In genomic region chr11:85760486-85761141, GRCm38 (mm10) we compare ENCODE assay signal across 8 mouse cellular contexts.
A peak's percentile ranks its signal among the peaks of the same experiment; 100 is the strongest.
DNase-seq lines count a peak whose midpoint lies in the region; ATAC-seq and TF ChIP-seq lines count a peak whose summit lies in the region.

No protein-coding gene starts in this region.

- TF ChIP-seq POLR2A in kidney, adult 2 months (IDR thresholded peaks at IDR 0.05; ENCODE audit: low read depth, low read length) = no peak
- TF ChIP-seq POLR2A in limb, embryonic 14.5 days (IDR thresholded peaks at IDR 0.05; ENCODE audit: borderline replicate concordance, extremely low read depth, insufficient read depth, insufficient read length) = no peak

- no peak for TF ChIP-seq CTCF in kidney, adult 2 months (conservative IDR thresholded peaks at IDR 0.05; ENCODE audit: insufficient read depth, insufficient read length, low read depth, low read length)

- no peak overlapping the region for H3K9ac ChIP-seq in limb, embryonic 14.5 days (ENCODE audit: low read depth, low read length, severe bottlenecking)

- peaks cover 11% of the 10 kb centered on the region; the same call in 1 of the 2 replicates for H3K4me1 ChIP-seq in kidney, adult 2 months (ENCODE audit: control insufficient read depth, insufficient read depth, low read length)
- peaks cover 28% of the 10 kb centered on the region for H3K4me1 ChIP-seq in limb, embryonic 14.5 days (ENCODE audit: control insufficient read depth, insufficient read depth, low read length)

- no peak overlapping the region for H3K4me3 ChIP-seq in kidney, adult 2 months (ENCODE audit: insufficient read depth, low read depth, low read length)
- H3K4me3 ChIP-seq in limb, embryonic 14.5 days (replicated peaks; ENCODE audit: low read length) = no peak overlapping the region

- H3K4me2 ChIP-seq in limb, embryonic 14.5 days (replicated peaks; ENCODE audit: low read depth, low read length, severe bottlenecking) = no peak overlapping the region

- ATAC-seq in limb, embryonic 14.5 days (ENCODE audit: low FRiP score, low read depth) = peak; percentile 50; the same call in 1 of the 2 replicates

- H3K9me3 ChIP-seq in limb, embryonic 14.5 days (ENCODE audit: control insufficient read depth, low read length) = no peaks in the 10 kb centered on the region

- intact Hi-C loops in gastrocnemius, postnatal 36 days (cut with DNase I) = no loop called here

- H3K27ac ChIP-seq in kidney, adult 2 months (ENCODE audit: insufficient read depth, low read depth, low read length) = no peak overlapping the region
- peak overlapping the region; percentile 61 for H3K27ac ChIP-seq in limb, embryonic 14.5 days (replicated peaks; ENCODE audit: low read depth, low read length)

- no peaks in the 10 kb centered on the region for H3K36me3 ChIP-seq in kidney, adult 2 months (ENCODE audit: control insufficient read depth, insufficient read depth, low read length)
- H3K36me3 ChIP-seq in limb, embryonic 14.5 days (ENCODE audit: control insufficient read depth, insufficient read depth, low read length) = no peaks in the 10 kb centered on the region

- DNase-seq in cerebellum, postnatal 25 days = peak; percentile 15 to 16
- no peak for DNase-seq in cerebellum, postnatal 36 days
- peak; percentile 64 for DNase-seq in adipocyte (ENCODE audit: low spot score)
- peak; percentile 50 to 71 for DNase-seq in gastrocnemius, postnatal 36 days
- DNase-seq in kidney, adult 2 months = peak; percentile 22
- DNase-seq in limb, embryonic 14.5 days (ENCODE audit: low spot score) = peak; percentile 66
- peak; percentile 63 to 68 for DNase-seq in right cerebral cortex, postnatal 10 days (ENCODE audit: low spot score in 2 of 2)
- DNase-seq in cerebellum, adult 8-10 months = no peak

- no peaks in the 10 kb centered on the region for H3K27me3 ChIP-seq in kidney, adult 2 months (replicated peaks; ENCODE audit: control insufficient read depth, insufficient read depth, low read length)
- 0 out of 2 replicates have a peak, but pooled peaks cover under 1% of the 10 kb centered on the region for H3K27me3 ChIP-seq in limb, embryonic 14.5 days (ENCODE audit: control insufficient read depth, insufficient read depth, low read length)

- 57% methylated on average over 6 of the region's 6 CpGs for WGBS in kidney, adult 2 months
- 19% methylated on average over 6 of the region's 6 CpGs for WGBS in limb, embryonic 14.5 days

Comparison
In these comparisons a context has a peak if more than half of its experiments do, and no peak if none do; other contexts are left out.
1. DNase-seq: peak in cerebellum, postnatal 25 days (2 of 2), adipocyte (single experiment), gastrocnemius, postnatal 36 days (2 of 2), kidney, adult 2 months (single experiment), limb, embryonic 14.5 days (single experiment) and right cerebral cortex, postnatal 10 days (2 of 2); none in cerebellum, postnatal 36 days (0 of 2) and cerebellum, adult 8-10 months (single experiment).